17 mouse cellular contexts compared by ENCODE assay signal in the genomic region with DNA sequence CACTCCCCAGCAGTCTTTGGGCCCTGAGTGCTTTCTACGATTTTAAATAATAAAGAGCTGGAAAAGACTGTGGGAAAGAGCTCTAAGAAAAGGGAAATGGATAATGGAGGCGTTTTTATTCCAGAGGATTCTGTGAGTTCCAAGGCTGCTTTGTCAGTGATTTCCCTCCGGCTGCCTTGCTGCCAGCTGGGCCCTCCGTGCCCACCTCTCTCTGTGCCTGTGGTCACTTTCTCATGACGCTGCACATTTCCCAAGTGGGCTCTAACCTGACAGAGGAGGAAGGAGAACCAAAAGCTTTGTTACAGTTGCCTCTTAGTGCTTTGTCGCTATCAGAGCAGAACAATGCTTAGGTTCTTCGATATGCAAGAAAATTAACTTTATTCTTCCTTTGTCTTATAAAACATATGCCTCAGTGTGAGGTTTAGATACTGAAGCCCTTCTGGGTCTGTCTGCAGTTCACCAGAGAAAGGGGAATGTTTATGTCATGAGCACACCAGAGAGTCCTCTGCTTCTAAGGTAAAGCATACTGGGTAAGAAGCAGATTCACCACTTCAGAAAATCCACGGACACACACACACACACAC. TPM values are rescaled to one million over a fixed set of nuclear protein-coding genes. Genes with fewer than 3 reads are reported as not detected.
DNase-seq lines count a peak whose midpoint lies in the region; ATAC-seq lines count a peak whose summit lies in the region.
"Had no signal": no experiment of that assay in that cellular context is flagged by ENCODE, and none has a peak within 500 bp of the region (broad histone marks: within the 10 kb centered on the region; RNA-seq: fewer than 3 reads in every experiment).

No protein-coding gene starts in this region.

- H3K27me3 ChIP-seq in heart, embryonic 11.5 days (ENCODE audit: control insufficient read depth, insufficient read depth, low read length): no peaks in the 10 kb centered on the region
- H3K27me3 ChIP-seq in neural tube, embryonic 11.5 days (ENCODE audit: control insufficient read depth, insufficient read depth, low read length): no peaks in the 10 kb centered on the region
- H3K27me3 ChIP-seq: limb, embryonic 13.5 days had no signal

- H3K4me3 ChIP-seq in heart, embryonic 11.5 days (ENCODE audit: low read depth, low read length): no peak overlapping the region
- H3K4me3 ChIP-seq in neural tube, embryonic 11.5 days (ENCODE audit: low read depth, low read length): no peak overlapping the region
- H3K4me3 ChIP-seq: erythroblast, embryonic 14.5 days; limb, embryonic 13.5 days had no signal

- H3K4me1 ChIP-seq in heart, embryonic 11.5 days (ENCODE audit: control insufficient read depth, insufficient read depth, low read length): peaks cover 28% of the 10 kb centered on the region
- peaks cover 10% of the 10 kb centered on the region for H3K4me1 ChIP-seq in neural tube, embryonic 11.5 days (ENCODE audit: control insufficient read depth, insufficient read depth, low read length)

- peak overlapping the region; percentile 76; the same call in 1 of the 2 replicates for H3K27ac ChIP-seq in heart, embryonic 11.5 days (ENCODE audit: low read depth, low read length)
- no peak overlapping the region for H3K27ac ChIP-seq in neural tube, embryonic 11.5 days (ENCODE audit: low read depth, low read length)
- H3K27ac ChIP-seq: limb, embryonic 13.5 days had no signal

- 66% methylated on average over 8 of the region's 8 CpGs for WGBS in heart, embryonic 11.5 days (ENCODE audit: insufficient replicate concordance)
- WGBS in neural tube, embryonic 11.5 days: 59% methylated on average over 8 of the region's 8 CpGs

- DNase-seq in heart, postnatal 10 days: no peak
- DNase-seq in neural tube, embryonic 11.5 days (ENCODE audit: low spot score): peak; percentile 23
- no peak for DNase-seq in neural tube, embryonic 10.5 days (ENCODE audit: extremely low spot score, low spot score)
- no peak for DNase-seq in lung, postnatal 10 days
- DNase-seq in T-cell, adult 2 months (ENCODE audit: low spot score): no peak
- DNase-seq: adrenal gland, adult 2 months; B cell, adult 2 months; heart, postnatal 36 days; kidney, postnatal 10 days; thymus, postnatal 4 days had no signal

- no peak overlapping the region for H3K4me2 ChIP-seq in heart, embryonic 11.5 days
- H3K4me2 ChIP-seq in neural tube, embryonic 11.5 days (ENCODE audit: low read depth): no peak overlapping the region
- H3K4me2 ChIP-seq: limb, embryonic 13.5 days had no signal

- peak overlapping the region; percentile 47; the same call in 1 of the 2 replicates for H3K9ac ChIP-seq in heart, embryonic 11.5 days (ENCODE audit: low read depth, low read length)
- no peak overlapping the region for H3K9ac ChIP-seq in neural tube, embryonic 11.5 days (ENCODE audit: low read length)
- H3K9ac ChIP-seq: limb, embryonic 13.5 days had no signal

- no peak for ATAC-seq in heart, embryonic 11.5 days (replicated peaks; ENCODE audit: insufficient number of reproducible peaks, low FRiP score, low TSS enrichment)
- no peak for ATAC-seq in neural tube, embryonic 11.5 days (ENCODE audit: insufficient read depth, low FRiP score, low TSS enrichment)
- ATAC-seq in hematopoietic stem cell, adult 5-6 weeks (replicated peaks in 1 of 2; ENCODE audit: insufficient read depth in 1 of 2, low FRiP score in 2 of 2, low TSS enrichment in 1 of 2, low read depth in 1 of 2, poor library complexity in 2 of 2, severe bottlenecking in 2 of 2): peak; percentile 22 to 61; a peak in 2 of 4 replicates
- peak; percentile 56 for ATAC-seq in megakaryocyte progenitor cell, adult 5-6 weeks (replicated peaks; ENCODE audit: poor library complexity)
- ATAC-seq: lung, postnatal 0 days had no signal

- intact Hi-C loops in heart, postnatal 10 days (cut with DNase I): no loop called here

- H3K36me3 ChIP-seq in heart, embryonic 11.5 days (ENCODE audit: control insufficient read depth, insufficient read depth, low read length): no peaks in the 10 kb centered on the region
- no peaks in the 10 kb centered on the region for H3K36me3 ChIP-seq in neural tube, embryonic 11.5 days (ENCODE audit: control insufficient read depth, insufficient read depth, low read length)
- H3K36me3 ChIP-seq: limb, embryonic 13.5 days had no signal

- no peaks in the 10 kb centered on the region for H3K9me3 ChIP-seq in heart, embryonic 11.5 days (replicated peaks; ENCODE audit: control insufficient read depth, low read length)
- no peaks in the 10 kb centered on the region for H3K9me3 ChIP-seq in neural tube, embryonic 11.5 days (ENCODE audit: control insufficient read depth, low read length)
- H3K9me3 ChIP-seq: limb, embryonic 13.5 days had no signal

RNA-seq across cellular contexts. Expression of a gene that starts 5.0 kb away (rescaled TPM):
- polyA plus RNA-seq in heart, embryonic 11.5 days (2014; fragmentation: Nextera tagmentation; extraction: Ambion mirVana): not detected in 2 replicates
- total RNA-seq in heart, postnatal 10 days (2021): under 1 TPM in 1 of 2 experiments, not detected in 1; 0.07 TPM
- polyA plus RNA-seq in neural tube, embryonic 11.5 days (2014; fragmentation: Nextera tagmentation; extraction: Ambion mirVana): not detected in 2 replicates
- not detected in 2 replicates for total RNA-seq in hematopoietic stem cell, adult 5-6 weeks (2017)
- 0.07 TPM in 1 of 2 replicates, not detected in the other for total RNA-seq in megakaryocyte progenitor cell, adult 5-6 weeks (2015)
- total RNA-seq in megakaryocyte progenitor cell, adult 5-6 weeks (2017): 0.25 TPM in 1 of 2 replicates, not detected in the other
- polyA plus RNA-seq: erythroblast, embryonic 14.5 days had no signal

RNA-seq across cellular contexts. Expression of a gene that starts 26.7 kb away (rescaled TPM):
- 53.8 and 56.4 TPM in 2 replicates for polyA plus RNA-seq in heart, embryonic 11.5 days (2014; fragmentation: Nextera tagmentation; extraction: Ambion mirVana)
- total RNA-seq in heart, postnatal 10 days (2021): 10 to 100 TPM; 27.7 to 30.9 TPM
- polyA plus RNA-seq in neural tube, embryonic 11.5 days (2014; fragmentation: Nextera tagmentation; extraction: Ambion mirVana): 59.0 and 59.8 TPM in 2 replicates
- total RNA-seq in hematopoietic stem cell, adult 5-6 weeks (2017): 270 and 419 TPM in 2 replicates
- total RNA-seq in megakaryocyte progenitor cell, adult 5-6 weeks (2015): 138 and 148 TPM in 2 replicates
- total RNA-seq in megakaryocyte progenitor cell, adult 5-6 weeks (2017): 235 and 313 TPM in 2 replicates

RNA-seq across cellular contexts. Expression of a gene that starts 44.5 kb away (rescaled TPM):
- 27.8 and 29.2 TPM in 2 replicates for polyA plus RNA-seq in heart, embryonic 11.5 days (2014; fragmentation: Nextera tagmentation; extraction: Ambion mirVana)
- total RNA-seq in heart, postnatal 10 days (2021): 10 to 100 TPM; 25.8 to 31.8 TPM
- 20.8 and 25.4 TPM in 2 replicates for polyA plus RNA-seq in neural tube, embryonic 11.5 days (2014; fragmentation: Nextera tagmentation; extraction: Ambion mirVana)
- total RNA-seq in hematopoietic stem cell, adult 5-6 weeks (2017): 40.5 and 44.3 TPM in 2 replicates
- total RNA-seq in megakaryocyte progenitor cell, adult 5-6 weeks (2015): 28.8 and 36.7 TPM in 2 replicates
- 18.0 and 26.9 TPM in 2 replicates for total RNA-seq in megakaryocyte progenitor cell, adult 5-6 weeks (2017)

RNA-seq across cellular contexts. Expression of a gene that starts 54.9 kb away (rescaled TPM):
- 0.16 and 0.41 TPM in 2 replicates for polyA plus RNA-seq in heart, embryonic 11.5 days (2014; fragmentation: Nextera tagmentation; extraction: Ambion mirVana)
- total RNA-seq in heart, postnatal 10 days (2021): not detected
- 0.58 and 0.81 TPM in 2 replicates for polyA plus RNA-seq in neural tube, embryonic 11.5 days (2014; fragmentation: Nextera tagmentation; extraction: Ambion mirVana)
- 0.99 TPM in 1 of 2 replicates, not detected in the other for total RNA-seq in hematopoietic stem cell, adult 5-6 weeks (2017)
- 0.56 TPM in 1 of 2 replicates, not detected in the other for total RNA-seq in megakaryocyte progenitor cell, adult 5-6 weeks (2015)
- 0.64 TPM in 1 of 2 replicates, not detected in the other for total RNA-seq in megakaryocyte progenitor cell, adult 5-6 weeks (2017)
- total RNA-seq: adrenal gland, adult 2 months; heart, postnatal 36 days had no signal
- polyA plus RNA-seq: adrenal gland, adult 2 months; erythroblast, embryonic 14.5 days had no signal

RNA-seq across cellular contexts. Expression of a gene that starts 55.4 kb away (rescaled TPM):
- polyA plus RNA-seq in heart, embryonic 11.5 days (2014; fragmentation: Nextera tagmentation; extraction: Ambion mirVana): not detected in 2 replicates
- total RNA-seq in heart, postnatal 10 days (2021): not detected
- polyA plus RNA-seq in neural tube, embryonic 11.5 days (2014; fragmentation: Nextera tagmentation; extraction: Ambion mirVana): not detected in 2 replicates
- not detected in 2 replicates for total RNA-seq in hematopoietic stem cell, adult 5-6 weeks (2017)
- not detected in 2 replicates for total RNA-seq in megakaryocyte progenitor cell, adult 5-6 weeks (2015)
- total RNA-seq in megakaryocyte progenitor cell, adult 5-6 weeks (2017): not detected in 2 replicates
- total RNA-seq: adrenal gland, adult 2 months; heart, postnatal 36 days; layer of hippocampus, postnatal 25 days had no signal
- polyA plus RNA-seq: adrenal gland, adult 2 months; erythroblast, embryonic 14.5 days; lung, postnatal 0 days had no signal

Comparison
In these comparisons a context has a peak if more than half of its experiments do, and no peak if none do; other contexts are left out.
1. ATAC-seq: peak in hematopoietic stem cell, adult 5-6 weeks (2 of 2) and megakaryocyte progenitor cell, adult 5-6 weeks (single experiment); none in heart, embryonic 11.5 days (single experiment) and neural tube, embryonic 11.5 days (single experiment).